Mouse (Mus musculus): Measurements from ENCODE around the gene Dcpp3. TPM values are rescaled to one million over a fixed set of nuclear protein-coding genes. Genes with fewer than 3 reads are reported as not detected.
A peak's percentile ranks its signal among the peaks of the same experiment; 100 is the strongest.
"Not testable (repeated sequence)": the region's sequence is repeated elsewhere in the genome, so short reads cannot be mapped to it uniquely, and the experiment has no call there.

The Dcpp3 gene
- polyA plus RNA-seq (2012; rRNA removed), result not detected in 2 replicates

DNA sequence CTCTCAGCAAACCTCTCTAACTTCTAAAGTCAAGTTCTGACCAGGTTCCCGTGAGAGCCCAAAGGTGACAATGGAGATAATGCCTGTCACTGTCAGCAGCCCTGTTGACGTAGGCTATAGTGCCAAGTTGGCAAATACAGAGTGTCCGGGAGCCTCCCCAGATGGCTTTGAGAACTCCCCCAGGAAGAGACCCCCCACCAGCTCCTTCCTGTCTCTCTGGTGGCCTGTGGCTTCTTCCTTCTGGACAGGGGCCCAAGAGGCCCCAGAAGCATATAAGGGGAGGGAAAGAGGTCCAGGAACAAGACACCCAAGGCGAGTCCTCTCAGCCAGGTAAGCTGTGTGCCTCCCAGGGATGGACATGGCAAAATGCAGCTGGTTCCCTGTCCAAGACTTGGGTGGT is at the start of gene Dcpp3:
Gene Dcpp3 (plus strand): TSS at position 301 of the 400 bp plus-strand sequence.
- not testable (repeated sequence) for H3K4me1 ChIP-seq (ENCODE audit: control insufficient read depth, insufficient read depth, low read length); H3K4me3 ChIP-seq (ENCODE audit: insufficient read depth, low read length)

DNA sequence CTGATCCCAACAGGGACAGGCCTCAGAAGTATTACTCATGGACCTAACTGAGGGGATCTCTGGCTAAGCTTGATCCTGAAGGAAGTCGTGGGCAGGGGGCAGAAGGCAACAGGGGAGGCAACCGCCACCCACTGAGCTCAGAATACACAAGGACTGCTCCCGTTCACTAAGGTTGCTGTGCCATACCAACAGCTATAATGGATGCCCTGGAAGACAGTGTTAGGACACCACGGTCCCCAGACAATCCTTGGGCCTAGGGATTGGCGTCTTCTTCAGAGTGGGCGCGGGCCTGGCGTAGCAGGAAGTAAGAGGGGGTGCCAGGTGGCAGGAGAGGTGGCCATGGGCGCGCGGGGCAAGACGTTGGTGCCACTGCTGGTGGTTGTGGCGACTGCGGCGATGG is 49.5 kb upstream of the Dcpp3 start, which contains the start of gene Prss21:
Gene Prss21 (plus strand): TSS at position 301 of the 400 bp plus-strand sequence.
- Histone ChIP-seq H3K4me3 (ENCODE audit: insufficient read depth, low read length) (no peak within 1 kb of the TSS), H3K27ac (ENCODE audit: insufficient read depth, low read length) (no peak within 1 kb of the TSS), H3K4me1 (ENCODE audit: control insufficient read depth, insufficient read depth, low read length) (no peaks in the 10 kb centered on the region)
- no peak for TF ChIP-seq CTCF (IDR thresholded peaks at IDR 0.05; ENCODE audit: extremely low read depth, insufficient read depth, low read length)
- no peak for TF ChIP-seq POLR2A (IDR thresholded peaks at IDR 0.05; ENCODE audit: extremely low read depth, insufficient read depth, low read length)

More for the DNA sequence above, at the start of gene Dcpp3:
- not testable (repeated sequence) for H3K27ac ChIP-seq (ENCODE audit: insufficient read depth, low read length)

DNA sequence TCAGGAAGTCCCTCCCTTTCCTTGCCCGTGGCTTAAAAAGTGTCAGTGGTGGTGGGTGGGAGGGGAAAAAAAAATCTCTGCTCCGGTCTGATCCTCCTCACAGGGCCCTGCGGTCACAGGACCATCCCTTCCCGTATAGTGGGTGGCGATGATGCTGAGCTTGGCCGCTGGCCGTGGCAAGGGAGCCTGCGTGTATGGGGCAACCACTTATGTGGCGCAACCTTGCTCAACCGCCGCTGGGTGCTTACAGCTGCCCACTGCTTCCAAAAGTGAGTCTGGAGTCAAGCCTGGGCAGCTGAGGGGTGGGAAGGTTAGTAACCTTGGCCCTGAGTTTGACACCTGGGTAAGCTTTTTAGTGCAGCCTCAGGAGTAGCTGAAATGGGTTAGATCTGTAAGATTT is 48.7 kb upstream of the Dcpp3 start:
- no peak overlapping the region for H3K27ac ChIP-seq (ENCODE audit: insufficient read depth, low read length)
- H3K4me1 ChIP-seq (ENCODE audit: control insufficient read depth, insufficient read depth, low read length), result no peaks in the 10 kb centered on the region
- TF ChIP-seq POLR2A (IDR thresholded peaks at IDR 0.05; ENCODE audit: extremely low read depth, insufficient read depth, low read length), result no peak
- TF ChIP-seq CTCF (IDR thresholded peaks at IDR 0.05; ENCODE audit: extremely low read depth, insufficient read depth, low read length), result no peak
- no peak overlapping the region for H3K4me3 ChIP-seq (ENCODE audit: insufficient read depth, low read length)

DNA sequence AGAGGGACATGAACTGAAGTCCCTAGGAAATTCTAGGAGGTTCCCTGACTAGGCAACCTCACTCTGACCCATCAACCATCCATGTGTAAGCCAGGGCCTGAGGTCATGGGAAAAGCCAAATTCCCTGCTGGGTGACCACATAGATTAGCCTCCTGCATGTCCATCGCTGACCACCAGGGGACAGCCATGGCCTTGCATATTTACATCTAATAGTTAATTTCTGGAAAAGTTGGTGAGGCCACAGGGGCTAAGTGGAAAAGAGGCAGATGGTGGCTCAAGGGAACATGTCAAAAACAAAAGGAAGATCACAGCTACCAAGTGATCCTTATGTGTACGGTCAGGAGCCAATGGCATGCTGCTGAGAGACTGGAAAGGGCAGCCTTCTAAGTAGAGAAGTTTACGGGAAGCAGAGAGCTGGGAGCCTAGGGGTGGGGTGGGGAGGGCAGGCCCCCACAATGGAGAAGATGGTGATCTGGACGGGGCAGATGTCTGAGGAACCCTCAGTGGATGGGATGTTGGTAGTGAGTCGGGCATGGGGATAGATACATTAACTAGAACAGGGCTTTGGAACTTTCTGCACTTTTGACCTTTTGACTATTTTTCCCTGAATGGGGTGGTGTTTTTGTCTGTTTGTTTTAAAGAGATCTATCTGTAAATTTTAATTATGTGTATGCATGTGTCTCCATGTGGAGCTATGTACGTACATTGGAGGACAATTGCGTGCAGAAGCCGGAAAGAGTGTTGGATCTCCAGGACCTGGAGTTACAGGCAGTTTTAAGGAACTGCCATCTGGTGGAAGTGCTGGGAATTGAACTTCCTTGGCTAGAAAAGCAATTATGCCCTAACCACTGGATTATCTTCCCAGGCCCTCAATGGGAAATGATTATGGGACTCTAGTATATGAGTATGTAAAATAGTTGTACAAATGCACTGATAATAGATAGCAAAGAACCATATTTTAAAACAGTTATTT is 43.1 kb upstream of the Dcpp3 start:
- Histone ChIP-seq H3K4me3 (ENCODE audit: insufficient read depth, low read length) (no peak overlapping the region), H3K4me1 (ENCODE audit: control insufficient read depth, insufficient read depth, low read length) (no peaks in the 10 kb centered on the region), H3K27ac (ENCODE audit: insufficient read depth, low read length) (no peak overlapping the region)
- TF ChIP-seq CTCF (IDR thresholded peaks at IDR 0.05; ENCODE audit: extremely low read depth, insufficient read depth, low read length) (peak; percentile 66), POLR2A (IDR thresholded peaks at IDR 0.05; ENCODE audit: extremely low read depth, insufficient read depth, low read length) (no peak)

DNA sequence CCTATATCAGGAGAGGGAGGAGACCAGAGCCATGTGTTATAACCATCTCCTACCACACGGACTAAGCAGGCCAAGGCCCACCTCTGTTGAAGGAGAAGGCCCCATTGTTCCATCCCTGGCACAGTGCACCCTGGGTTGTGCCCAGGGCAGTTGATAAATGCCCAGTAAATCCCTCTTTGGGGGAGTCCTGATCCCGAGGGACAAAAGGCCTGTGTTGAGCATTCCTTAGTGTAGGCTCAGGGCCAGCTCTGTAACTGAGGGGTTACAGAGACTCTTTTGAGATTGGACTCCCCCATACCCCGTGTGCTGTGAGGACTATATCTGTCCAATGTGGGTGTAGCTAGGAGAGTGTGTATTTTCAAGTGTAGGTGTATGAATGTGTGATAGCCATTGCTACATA is 40.5 kb upstream of the Dcpp3 start:
- Histone ChIP-seq H3K4me3 (ENCODE audit: insufficient read depth, low read length) (no peak overlapping the region), H3K27ac (ENCODE audit: insufficient read depth, low read length) (no peak overlapping the region), H3K4me1 (ENCODE audit: control insufficient read depth, insufficient read depth, low read length) (no peaks in the 10 kb centered on the region)
- no peak for TF ChIP-seq CTCF (IDR thresholded peaks at IDR 0.05; ENCODE audit: extremely low read depth, insufficient read depth, low read length)
- TF ChIP-seq POLR2A (IDR thresholded peaks at IDR 0.05; ENCODE audit: extremely low read depth, insufficient read depth, low read length), result no peak

DNA sequence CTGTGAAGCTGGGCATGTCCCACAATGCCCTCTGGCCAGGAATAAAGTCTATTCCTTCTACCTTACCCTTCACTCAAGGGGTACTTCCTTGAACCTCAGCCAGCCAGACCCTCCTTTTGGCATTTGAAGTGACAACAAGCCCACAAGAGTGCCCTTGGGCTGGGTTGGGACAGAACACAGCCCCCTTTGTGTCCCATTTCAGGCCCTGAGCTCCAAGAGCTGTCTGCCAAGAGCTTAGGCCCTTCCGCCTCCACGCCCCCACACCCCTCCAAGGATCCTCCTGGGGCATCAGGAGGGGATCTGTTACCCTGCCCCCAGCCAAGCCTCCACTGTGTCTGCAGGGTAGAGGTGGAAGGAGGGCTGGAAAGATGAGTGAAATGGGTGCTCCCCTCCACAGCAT is 40.1 kb upstream of the Dcpp3 start:
- Histone ChIP-seq H3K4me3 (ENCODE audit: insufficient read depth, low read length) (no peak overlapping the region), H3K4me1 (ENCODE audit: control insufficient read depth, insufficient read depth, low read length) (no peaks in the 10 kb centered on the region), H3K27ac (ENCODE audit: insufficient read depth, low read length) (no peak overlapping the region)
- TF ChIP-seq CTCF (IDR thresholded peaks at IDR 0.05; ENCODE audit: extremely low read depth, insufficient read depth, low read length) (no peak), POLR2A (IDR thresholded peaks at IDR 0.05; ENCODE audit: extremely low read depth, insufficient read depth, low read length) (no peak)

DNA sequence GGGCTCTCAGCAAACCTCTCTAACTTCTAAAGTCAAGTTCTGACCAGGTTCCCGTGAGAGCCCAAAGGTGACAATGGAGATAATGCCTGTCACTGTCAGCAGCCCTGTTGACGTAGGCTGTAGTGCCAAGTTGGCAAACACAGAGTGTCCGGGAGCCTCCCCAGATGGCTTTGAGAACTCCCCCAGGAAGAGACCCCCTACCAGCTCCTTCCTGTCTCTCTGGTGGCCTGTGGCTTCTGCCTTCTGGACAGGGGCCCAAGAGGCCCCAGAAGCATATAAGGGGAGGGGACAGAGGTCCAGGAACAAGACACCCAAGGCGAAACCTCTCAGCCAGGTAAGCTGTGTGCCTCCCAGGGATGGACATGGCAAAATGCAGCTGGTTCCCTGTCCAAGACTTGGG is 36.7 kb upstream of the Dcpp3 start, which contains the start of the genes Dcpp1 and Dcpp2:
Gene Dcpp1 (plus strand): TSS at position 301 of the 400 bp plus-strand sequence.
Gene Dcpp2 (plus strand): TSS at position 305 of the 400 bp plus-strand sequence.
- not testable (repeated sequence) for H3K4me3 ChIP-seq (ENCODE audit: insufficient read depth, low read length); H3K4me1 ChIP-seq (ENCODE audit: control insufficient read depth, insufficient read depth, low read length)

DNA sequence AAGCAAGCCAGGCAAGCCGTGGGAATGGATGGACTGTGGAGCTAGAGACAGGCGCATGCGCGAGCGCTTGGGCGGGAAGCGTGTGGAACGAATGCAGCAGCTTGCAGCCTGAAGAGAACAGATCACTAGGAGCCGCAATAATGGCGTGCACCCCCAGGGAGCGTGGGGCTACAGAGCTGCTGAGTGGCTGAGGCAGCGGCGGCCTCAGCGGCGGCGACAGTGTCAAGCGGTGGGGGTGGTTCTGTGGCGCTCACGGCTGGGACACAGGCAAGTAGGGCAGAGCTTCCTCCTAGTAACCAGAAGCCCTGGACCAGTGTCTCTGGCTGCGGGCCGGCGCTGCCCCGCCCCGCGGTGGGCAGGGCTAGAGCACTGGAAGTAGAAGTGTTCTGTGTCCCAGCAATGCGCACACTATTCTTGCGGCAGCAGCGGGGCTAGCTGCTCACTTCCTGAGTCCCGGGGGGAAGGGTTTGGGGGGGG is 7.3 kb downstream of the Dcpp3 start:
- H3K4me1 ChIP-seq (ENCODE audit: control insufficient read depth, insufficient read depth, low read length), result no peaks in the 10 kb centered on the region
- TF ChIP-seq CTCF (IDR thresholded peaks at IDR 0.05; ENCODE audit: extremely low read depth, insufficient read depth, low read length) (no peak), POLR2A (IDR thresholded peaks at IDR 0.05; ENCODE audit: extremely low read depth, insufficient read depth, low read length) (peak; percentile 74)
- H3K27ac ChIP-seq (ENCODE audit: insufficient read depth, low read length), result no peak overlapping the region
- H3K4me3 ChIP-seq (ENCODE audit: insufficient read depth, low read length), result peak overlapping the region; percentile 34

More for the DNA sequence above, 36.7 kb upstream of the Dcpp3 start, which contains the start of the genes Dcpp1 and Dcpp2:
- H3K27ac ChIP-seq (ENCODE audit: insufficient read depth, low read length), result not testable (repeated sequence)

DNA sequence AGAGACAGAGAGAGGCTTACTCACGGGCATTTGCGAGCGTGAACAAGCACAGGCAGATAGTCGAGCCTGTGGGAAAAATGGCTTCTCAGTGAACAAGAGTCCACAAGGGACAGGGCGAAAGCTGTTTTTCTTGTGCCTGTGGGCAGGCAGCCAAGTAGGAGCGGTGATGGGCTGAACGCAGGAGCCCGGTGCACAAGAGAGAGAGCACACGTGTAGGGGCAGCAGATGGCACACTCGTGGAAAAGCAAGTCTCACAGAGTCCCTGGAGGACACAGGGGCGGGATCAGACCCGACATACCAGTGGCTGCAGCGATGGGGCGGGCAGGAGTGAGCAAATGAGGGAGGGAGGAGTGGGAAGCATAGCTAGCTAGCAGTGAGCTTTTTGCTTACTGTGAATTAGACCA is 7.8 kb downstream of the Dcpp3 start:
- no peak overlapping the region for H3K27ac ChIP-seq (ENCODE audit: insufficient read depth, low read length)
- no peaks in the 10 kb centered on the region for H3K4me1 ChIP-seq (ENCODE audit: control insufficient read depth, insufficient read depth, low read length)
- no peak for TF ChIP-seq CTCF (IDR thresholded peaks at IDR 0.05; ENCODE audit: extremely low read depth, insufficient read depth, low read length)
- TF ChIP-seq POLR2A (IDR thresholded peaks at IDR 0.05; ENCODE audit: extremely low read depth, insufficient read depth, low read length), result no peak
- peak overlapping the region; percentile 34 for H3K4me3 ChIP-seq (ENCODE audit: insufficient read depth, low read length)

DNA sequence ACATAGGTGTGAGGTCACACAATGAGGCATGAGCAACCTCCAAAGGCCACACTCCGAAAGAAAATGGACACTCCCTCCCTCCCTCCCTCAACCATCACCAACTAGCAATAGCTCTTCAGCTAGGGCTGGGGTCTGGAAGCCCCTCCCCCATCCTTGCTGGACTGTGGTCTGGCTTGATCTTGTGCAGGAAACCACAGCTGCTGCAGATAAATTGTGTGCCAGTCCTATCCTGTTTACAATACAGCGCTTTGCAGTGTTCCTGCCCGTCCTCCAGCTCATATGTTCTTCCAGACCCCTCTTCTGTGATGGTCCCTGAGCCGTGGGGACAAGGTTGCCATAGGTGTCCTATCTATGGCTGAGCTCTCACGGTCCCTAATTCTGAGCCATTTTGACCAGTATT is 13.9 kb downstream of the Dcpp3 start:
- Histone ChIP-seq H3K4me3 (ENCODE audit: insufficient read depth, low read length) (no peak overlapping the region), H3K27ac (ENCODE audit: insufficient read depth, low read length) (no peak overlapping the region), H3K4me1 (ENCODE audit: control insufficient read depth, insufficient read depth, low read length) (no peaks in the 10 kb centered on the region)
- TF ChIP-seq POLR2A (IDR thresholded peaks at IDR 0.05; ENCODE audit: extremely low read depth, insufficient read depth, low read length) (no peak), CTCF (IDR thresholded peaks at IDR 0.05; ENCODE audit: extremely low read depth, insufficient read depth, low read length) (no peak)
